Mouse (Mus musculus) myocyte (in vitro differentiated cells): ENCODE data around the gene Il17rd.

Experiments
- E2F4 ChIP-seq: IDR thresholded peaks from one replicate; pipeline ENCODE4 v1.6.1; 2011; ENCODE audit warnings: mild to moderate bottlenecking, control low read depth, moderate library complexity; ENCODE audit not compliant: insufficient read depth
- MYOD1 ChIP-seq, 3 experiments: IDR thresholded peaks; one replicate each; pipeline ENCODE4 v1.6.1; 2011; ENCODE audit warnings: control low read depth in 2 of 3, low read depth in 2 of 3, mild to moderate bottlenecking in 2 of 3, moderate library complexity in 1 of 3; ENCODE audit not compliant: insufficient read length in 2 of 3, control insufficient read depth in 1 of 3
- POLR2A ChIP-seq: IDR thresholded peaks from one replicate; pipeline ENCODE4 v1.6.1; 2011; ENCODE audit warnings: low read depth, mild to moderate bottlenecking, control low read depth, moderate library complexity; ENCODE audit not compliant: insufficient read length
- TCF12 ChIP-seq: IDR thresholded peaks from one replicate; pipeline ENCODE4 v1.6.1; 2011; ENCODE audit warnings: mild to moderate bottlenecking, control low read depth; ENCODE audit not compliant: poor library complexity, insufficient read depth, severe bottlenecking
- TCF3 ChIP-seq: IDR thresholded peaks from one replicate; pipeline ENCODE4 v1.6.1; 2011; ENCODE audit warnings: low read depth, control low read depth; ENCODE audit not compliant: insufficient read length
- USF1 ChIP-seq: IDR thresholded peaks from one replicate; pipeline ENCODE4 v1.6.1; 2011; ENCODE audit warnings: low read depth, mild to moderate bottlenecking, control low read depth, moderate library complexity

DNA sequence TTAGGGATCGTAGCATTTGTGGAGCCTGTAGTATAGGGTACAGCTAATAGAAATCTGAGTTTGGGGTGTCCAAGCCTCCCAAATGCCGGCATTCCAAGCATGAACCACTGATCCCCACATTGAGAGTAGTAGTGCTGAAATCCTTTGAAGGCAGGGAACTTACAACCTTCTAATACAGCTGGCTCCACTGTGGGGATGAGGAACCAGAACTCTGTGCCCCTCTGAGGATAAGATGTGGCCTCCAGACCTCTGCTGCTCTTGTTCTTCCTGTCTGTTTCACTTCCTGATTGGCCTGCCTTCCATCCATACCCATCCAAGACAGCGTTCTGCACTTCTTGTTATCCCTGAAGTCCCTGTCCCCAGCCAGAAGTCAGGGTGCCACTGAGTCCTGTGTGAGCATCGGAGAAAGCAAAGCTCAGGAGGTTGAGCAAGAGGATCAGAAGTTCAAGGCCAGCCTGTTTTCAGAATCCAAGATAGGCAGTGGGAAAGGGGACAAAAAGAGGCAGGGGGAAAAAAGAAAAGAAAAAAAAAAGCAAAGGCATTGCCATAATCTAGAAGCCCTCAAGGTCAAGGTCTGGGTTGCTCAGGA, 77.9 kb downstream of the Il17rd start:
- TF ChIP-seq POLR2A, result no peak
- no peak for TF ChIP-seq TCF12
- TF ChIP-seq E2F4, result no peak
- TF ChIP-seq TCF3, result no peak
- TF ChIP-seq USF1, result no peak
- no peak for TF ChIP-seq MYOD1 (IDR thresholded peaks at IDR 0.05; ENCODE audit: control insufficient read depth in 1 of 3, insufficient read length in 2 of 3, low read depth in 2 of 3)
